Mouse (Mus musculus) urinary bladder, postnatal 4 days (tissue): ENCODE measurements around the gene Cttnbp2nl.

ENCODE experiments used
- DNase-seq, 2 experiments: peaks; one replicate each; pipeline ENCODE4 v3.0.0; 2021 to 2022; ENCODE audit warnings: low spot score in 2 of 2

Cttnbp2nl gene

DNA sequence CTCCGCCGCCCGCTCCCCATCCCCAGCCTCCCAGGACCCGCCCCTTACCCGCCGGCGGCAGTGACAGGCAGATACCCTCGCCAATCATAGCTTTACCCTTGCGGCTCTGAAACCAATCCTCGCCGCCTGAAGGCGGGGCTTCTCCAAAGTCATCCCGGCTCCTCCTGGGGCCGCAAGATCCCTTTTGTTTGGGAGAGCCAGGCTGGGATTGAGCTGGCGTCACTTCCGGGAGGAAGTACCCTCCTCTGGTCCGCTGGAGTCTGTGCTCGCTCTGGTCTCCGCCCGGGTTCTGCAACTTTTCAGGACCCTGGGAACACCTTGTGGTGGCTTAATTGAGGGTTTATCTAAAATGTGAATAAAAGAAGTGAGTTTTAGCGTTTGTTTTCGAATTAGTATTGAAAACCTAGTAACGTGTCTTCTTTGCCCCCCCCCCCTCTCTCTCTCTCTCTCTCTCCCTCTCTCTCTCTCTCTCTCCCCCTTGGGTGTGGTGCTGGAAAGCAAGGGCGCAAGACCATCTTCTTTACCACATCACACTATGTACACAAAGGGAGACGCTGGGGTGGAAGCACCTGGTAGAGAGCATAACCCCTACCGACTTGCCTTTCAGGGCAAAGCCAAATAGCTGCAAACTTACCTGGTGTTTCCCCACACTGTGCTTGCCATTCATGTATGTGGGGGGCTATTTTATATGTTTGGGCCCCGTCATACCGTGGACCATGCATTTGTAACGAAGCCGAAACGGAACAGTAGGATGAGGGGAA is at the start of gene Cttnbp2nl:
Cttnbp2nl (minus strand) TSS at position 210 of the 761 bp plus-strand sequence.
- peak; percentile 96 to 98 for DNase-seq

DNA sequence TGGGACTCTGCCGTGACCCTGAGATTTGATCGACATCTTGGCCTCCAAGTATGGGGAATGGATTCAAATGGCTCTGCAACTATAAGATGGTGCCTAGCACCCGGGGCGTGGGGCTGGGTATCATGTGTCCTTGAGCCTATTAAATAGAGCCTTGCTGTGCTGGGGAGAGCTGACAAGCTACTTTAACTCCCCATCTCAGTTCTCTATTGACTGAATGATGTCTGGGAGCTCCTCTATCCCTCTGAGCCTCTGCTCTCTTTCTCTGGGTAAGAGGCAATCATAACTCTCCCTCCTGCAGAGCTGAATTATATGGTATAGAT is 47.3 kb upstream of the Cttnbp2nl start:
- DNase-seq, result no peak

DNA sequence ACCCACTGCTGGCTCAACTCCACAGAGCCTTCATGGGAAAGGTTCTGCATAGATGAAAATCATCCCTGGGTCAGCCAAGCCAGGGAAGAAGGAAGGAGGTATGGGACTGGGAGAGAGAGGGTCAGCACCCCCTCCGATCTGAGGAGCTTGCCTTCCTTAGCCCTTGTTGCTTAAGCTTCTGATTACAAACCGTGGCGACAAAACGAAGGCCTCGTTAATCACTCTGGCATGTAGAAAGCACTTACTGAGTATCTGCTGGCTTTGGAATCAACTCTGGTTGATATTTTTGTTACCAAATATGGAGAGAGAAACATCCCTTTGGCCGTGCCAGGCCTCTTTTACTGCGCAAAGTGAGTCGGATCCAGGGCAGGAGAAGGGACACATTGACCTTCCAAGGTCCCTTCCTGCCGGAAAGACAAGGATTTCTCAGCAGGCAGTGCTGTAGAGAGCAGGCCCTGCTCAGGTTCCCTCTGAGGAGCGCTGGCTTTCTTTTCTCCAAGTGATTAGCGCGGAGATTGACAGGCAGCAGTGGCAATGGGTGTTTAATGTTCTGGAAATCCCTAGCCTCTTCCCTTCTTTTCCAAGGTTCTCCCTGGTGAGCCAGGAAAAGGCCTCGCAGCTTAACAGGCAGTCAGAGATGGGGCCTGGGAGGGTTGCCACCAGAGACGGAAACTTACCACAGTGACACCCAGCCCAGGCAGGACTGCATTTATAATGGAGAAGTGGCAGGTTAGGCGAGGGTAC is 46.8 kb upstream of the Cttnbp2nl start:
- DNase-seq, result no peak

DNA sequence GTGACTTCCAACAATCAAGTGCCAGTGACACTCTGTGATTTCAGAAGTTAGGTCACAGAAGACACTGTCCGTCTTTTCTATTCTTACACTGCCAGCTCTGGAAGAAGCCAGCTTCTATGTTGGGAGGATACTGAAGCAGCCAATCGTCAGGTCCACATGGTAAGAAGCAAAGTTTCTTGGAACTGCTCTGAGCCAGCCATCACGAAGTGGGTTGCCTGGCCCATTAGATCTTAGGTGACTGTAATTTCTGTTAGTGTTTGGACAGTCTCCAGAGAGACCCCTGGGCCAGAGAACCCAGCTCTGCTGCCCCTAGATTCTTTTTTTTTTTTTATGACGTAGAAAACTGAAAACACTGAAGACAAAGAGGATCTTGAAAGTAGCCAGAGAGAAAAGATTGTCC is 44.6 kb upstream of the Cttnbp2nl start:
- no peak for DNase-seq

DNA sequence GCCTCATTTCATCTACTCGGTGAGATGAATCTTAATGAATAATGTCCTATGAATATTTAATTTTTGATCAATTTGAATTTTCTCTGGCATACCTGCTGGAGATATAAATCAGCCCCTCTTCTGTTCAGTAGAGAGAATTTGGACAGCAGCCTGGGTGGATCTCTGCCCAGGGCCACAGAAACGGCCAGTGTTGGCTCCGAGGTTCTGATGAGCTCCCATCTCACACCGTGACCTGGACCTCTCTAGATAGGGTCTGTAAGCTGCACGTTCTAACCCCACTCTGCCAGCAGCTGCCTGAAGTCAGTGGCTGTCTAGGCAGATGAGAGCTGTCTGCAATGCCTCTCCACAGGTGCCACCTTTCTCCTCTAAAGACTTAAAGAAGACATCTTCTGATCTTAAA is 42.1 kb upstream of the Cttnbp2nl start:
- no peak for DNase-seq

DNA sequence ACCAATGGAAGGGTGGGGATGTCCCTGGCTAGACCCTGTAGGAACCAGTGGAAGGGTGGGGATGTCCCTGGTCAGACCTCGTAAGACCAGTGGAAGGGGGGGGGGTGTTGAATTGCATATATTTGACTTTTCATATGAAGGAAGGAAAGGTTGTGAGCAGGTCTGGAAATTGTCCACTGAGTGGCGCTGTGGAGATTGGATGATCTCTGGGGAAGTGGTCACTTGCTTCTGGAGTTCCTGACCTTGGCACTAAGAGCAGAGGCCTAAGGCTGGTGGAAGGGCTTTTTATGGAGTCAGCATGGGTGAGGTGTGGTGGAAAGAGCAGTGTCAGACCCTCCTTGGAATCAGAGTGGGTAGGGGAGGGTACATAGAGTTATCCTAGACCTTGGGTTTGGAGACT is 41.5 kb upstream of the Cttnbp2nl start:
- DNase-seq, result no peak

DNA sequence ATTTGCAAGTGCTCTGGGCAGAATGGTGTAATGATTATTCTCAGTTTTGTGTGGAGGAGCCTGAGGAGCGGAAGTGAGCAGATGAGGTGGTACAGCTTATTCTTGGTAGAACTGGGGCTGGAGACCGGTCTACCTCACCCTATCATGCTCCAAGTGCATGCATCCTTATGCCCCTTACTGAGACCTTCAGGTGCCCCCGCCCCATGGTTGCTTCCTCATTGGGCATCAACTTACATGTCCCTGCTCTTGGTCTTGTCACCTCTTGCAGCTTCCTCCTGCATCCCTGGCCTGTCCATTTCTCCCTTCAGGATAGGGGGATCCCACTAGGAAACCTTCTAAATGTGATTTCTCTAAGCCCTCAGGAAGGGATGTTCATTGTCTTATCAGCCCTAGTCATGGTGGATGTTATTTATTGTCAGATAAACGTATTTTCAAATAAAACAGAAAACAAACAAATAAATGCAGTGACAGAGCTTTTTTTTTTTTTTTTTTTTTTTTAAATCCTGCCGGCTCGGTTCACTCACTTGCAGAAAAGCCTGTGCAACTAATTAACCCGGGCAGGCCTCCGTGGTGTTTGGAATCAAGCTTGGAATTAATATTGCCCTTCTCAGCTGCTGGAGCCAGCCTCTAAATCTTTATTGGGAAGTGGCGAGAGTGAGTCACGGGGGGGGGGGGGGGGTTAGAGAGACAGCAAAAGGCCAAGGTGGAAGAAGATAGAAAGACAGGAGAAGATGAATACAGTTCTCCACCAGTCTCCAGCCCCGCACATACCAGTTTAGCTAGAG is 40.0 kb upstream of the Cttnbp2nl start:
- no peak for DNase-seq

DNA sequence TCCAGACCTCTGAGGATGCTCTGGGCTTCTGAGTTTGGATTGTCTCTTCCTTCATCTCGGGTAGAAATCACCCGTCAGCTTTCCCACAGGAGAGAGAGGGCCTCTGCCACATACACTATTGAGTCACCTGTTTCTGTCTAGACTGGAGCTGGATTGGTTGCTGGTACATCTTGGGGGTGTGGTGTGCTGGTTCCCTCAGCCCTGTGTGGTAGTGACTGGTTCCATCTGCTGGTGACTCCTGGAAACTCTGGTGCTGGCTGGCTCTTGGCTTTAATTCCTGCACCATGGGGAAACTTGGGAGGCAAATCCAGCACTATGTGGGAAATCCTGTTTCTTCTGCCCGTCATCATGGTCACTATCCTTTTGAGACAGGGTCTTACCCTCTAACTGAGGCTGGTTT is 38.0 kb upstream of the Cttnbp2nl start:
- DNase-seq, result no peak

DNA sequence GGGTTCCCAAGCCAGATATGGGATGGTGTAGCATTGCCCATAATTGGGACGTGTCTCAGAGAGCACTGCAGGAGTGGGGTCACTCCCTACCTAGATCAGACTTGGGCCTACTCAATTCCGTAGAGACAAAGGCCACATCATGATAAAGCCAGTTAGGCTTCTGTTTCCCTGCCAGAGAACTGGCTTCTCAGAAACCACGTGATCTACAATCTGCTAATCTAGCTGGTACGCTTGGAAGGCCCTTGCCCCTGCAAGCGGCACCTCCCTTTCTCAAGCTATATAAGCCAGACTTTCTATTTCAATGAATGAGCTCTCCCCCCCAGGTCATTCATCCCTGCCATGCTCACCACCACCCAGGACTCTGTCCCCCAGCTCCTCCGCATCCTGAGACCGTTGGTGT is 37.2 kb upstream of the Cttnbp2nl start:
- DNase-seq, result no peak

DNA sequence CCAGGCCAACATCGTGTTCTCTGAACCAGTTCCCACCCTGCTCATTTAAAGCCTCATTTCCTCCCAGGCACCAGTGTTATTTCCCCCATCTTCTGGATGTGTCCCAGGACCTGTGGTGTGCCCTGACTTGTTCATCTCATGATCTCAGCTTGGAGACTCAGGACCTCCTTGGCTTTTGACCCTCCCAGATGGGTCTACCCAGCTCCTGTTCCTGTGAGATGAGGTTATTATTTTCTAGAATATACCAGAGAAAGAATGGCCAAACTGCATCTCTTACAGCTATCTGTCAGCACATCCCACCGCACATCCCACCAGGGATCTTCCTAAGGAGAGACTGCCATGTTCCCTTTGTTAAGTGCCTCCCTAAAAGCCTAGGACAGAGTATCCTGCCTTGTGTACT is 35.7 kb upstream of the Cttnbp2nl start:
- no peak for DNase-seq

DNA sequence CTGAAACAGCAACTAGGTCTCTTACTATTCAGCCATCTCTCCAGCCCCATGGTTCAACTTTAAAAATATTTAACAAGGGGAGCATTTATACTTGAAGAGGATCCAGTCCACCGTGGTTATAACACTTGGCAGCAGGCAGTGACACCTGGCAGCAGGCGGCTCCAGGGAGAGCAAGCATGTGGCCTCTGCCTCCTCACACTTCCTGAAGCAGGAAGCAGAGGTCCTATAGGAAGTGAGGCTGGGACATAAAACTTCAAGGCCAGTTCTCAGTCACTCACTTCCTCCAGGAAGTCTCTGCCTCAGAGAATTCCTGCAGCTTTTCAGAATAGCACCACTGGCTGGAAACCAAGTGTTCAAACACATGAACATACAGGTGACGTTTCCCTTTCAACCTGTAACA is 34.4 kb upstream of the Cttnbp2nl start:
- no peak for DNase-seq

DNA sequence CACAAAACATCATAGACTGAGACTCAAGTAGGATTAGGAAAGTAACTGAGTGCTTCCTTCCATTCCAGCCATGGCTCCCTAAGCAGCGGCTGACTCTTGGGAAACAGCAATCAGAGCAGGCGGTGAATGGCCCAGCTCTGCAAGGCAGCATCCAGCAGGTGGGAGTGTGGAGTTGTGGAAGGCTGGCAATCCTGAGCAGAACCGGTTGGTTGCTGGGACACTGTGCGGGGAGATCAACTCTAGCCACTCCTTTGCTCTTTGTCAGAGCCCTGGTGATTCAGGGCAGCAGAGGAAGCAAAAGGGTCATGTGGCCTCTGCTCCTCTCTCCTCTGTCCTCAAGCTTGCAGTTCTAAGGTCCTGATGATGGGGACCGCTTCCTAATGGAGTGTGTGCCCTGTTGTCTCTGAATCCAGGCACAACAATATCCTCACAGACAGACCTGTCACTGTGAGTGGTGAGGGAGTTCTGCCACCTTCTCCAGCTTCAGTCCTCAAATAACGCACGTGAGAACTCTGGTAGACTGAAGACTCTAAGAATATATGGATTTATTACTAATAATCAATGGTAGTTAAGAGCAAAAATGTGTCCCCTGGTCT is 25.4 kb upstream of the Cttnbp2nl start:
- peak; percentile 74 to 83 for DNase-seq

DNA sequence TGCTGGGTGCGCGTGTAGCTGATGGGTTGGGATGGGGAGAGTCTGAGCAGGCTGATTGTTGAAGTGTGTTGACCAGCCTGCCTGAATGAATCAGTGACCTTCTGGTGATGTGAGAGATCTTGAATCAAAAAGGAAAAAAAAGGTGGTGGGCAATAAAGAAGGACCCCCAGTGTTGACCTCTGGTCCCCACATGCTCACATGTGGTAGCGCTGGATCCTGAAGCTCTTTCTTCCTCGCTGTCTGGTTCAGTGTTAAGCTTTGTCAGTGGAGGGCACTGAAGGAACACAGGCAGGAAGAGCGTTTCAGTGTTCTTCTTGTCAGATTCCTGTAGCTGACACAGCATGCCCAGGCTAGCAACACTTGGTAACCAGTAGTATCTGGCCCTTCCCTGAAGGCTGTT is 22.9 kb upstream of the Cttnbp2nl start:
- DNase-seq, result no peak

DNA sequence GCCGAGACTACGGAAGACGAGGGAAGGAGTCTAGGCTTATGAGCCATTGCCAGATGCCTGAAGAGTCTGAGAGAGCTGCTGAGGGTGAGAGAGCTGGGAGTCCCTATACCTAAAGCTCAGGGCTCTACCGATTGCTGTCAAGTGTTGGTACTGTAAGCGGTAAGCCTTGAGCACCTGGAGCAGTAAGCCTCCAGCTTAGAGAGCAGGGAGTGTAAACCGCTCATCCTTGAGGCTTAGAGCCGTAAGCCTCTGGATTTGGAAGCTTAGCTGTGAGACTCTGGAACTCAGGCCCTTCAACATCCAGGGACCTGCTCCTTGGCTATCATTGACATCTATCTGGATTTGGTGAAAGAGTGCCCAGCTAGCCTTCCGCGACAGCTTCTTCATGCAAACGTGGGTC is 19.6 kb upstream of the Cttnbp2nl start:
- no peak for DNase-seq

DNA sequence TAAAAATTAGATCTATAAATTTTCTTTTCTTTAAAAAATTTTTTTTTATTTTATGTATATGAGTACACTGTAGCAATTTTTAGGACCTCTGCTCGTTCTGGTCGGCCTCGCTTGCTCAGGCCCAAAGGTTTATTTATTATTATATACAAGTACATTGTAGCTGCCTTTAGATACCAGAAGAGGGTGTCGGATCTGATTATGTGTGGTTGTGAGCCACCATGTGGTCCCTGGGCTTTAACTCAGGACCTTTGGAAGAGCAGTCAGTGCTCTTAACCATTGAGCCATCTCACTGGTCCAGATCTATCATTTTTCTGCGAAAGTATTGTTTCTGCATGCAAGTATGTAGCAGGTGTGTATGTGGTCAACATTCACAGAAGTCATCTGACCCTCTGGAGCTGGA is 18.3 kb upstream of the Cttnbp2nl start:
- no peak for DNase-seq

DNA sequence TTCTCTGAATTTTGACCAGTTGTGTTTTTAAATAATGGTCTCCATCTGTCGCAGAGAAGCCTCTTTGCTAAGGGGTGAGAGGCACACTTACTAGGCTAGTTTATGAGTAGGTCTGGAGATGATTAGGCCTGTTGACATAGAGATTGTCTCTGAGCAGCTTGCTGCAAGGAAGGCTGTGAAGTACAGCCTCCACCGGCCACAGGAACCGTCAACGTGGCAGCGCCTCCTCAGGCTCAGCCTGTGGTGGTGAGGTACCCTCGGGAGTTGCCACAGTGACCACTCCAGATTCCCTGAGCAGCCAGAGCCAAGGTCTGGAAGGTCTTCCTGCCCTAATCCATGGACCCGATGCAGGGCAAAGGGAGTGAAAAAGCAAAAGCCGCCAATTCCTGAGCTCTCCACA is 17.6 kb upstream of the Cttnbp2nl start:
- no peak for DNase-seq

DNA sequence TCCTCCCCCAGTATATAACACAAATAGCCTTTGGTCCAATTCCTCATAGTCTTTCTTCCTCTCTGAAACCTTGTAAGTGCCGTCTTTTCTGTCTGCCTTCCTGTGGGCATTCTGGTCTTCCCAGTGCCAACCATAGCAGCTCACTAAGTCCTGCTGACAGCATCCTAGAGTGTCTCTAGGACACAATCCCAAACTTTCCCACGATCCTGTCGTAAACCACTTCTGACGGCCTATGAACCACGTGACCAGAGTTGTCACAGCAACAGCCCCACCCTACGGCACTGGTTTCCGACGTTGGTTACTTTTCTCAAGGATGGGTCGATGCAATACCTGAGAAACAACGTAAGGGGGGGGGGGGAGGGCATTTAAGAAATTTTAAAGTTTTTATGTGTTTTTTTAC is 13.6 kb upstream of the Cttnbp2nl start, which contains the start of gene 4930564D02Rik:
4930564D02Rik (plus strand) TSS at position 301 of the 400 bp plus-strand sequence.
- no peak for DNase-seq

DNA sequence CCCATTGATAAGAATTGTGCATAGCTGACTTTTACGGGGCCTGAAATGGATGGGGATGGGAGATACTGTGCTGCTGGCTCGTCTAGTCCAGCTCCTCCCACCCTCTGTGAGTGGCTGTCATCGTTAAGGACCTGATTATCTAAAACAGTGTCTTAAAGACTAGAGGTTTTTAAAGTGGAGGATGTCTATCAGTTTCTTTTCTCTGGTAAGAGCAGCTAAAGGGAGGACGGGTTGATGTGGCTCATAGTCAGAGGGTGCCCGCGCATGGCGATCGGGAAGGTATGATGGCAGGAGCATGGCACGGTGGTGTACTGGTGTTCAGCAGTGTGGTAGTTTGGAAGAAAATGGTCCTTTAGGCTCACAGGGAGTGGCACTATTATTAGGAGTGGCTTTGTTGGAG is 9.7 kb upstream of the Cttnbp2nl start:
- no peak for DNase-seq

DNA sequence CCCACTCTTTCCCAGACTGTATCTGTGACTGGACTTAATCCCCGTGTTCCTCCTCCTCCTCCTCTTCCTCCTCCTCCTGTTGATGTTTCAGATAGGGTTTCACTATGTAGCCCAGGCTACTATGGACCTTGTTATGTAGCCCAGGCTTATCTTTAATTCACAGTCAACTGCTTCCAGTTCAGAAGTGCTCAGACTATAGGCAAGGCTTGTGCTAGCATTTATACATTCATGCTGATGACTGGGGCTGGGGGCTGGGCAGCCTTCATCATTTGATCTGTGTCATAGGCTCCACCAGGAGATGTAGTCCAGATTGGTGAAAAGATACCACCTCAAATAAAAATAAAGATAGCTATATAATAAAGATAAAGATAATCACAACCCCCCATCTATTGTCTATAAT is 9.0 kb upstream of the Cttnbp2nl start:
- no peak for DNase-seq

DNA sequence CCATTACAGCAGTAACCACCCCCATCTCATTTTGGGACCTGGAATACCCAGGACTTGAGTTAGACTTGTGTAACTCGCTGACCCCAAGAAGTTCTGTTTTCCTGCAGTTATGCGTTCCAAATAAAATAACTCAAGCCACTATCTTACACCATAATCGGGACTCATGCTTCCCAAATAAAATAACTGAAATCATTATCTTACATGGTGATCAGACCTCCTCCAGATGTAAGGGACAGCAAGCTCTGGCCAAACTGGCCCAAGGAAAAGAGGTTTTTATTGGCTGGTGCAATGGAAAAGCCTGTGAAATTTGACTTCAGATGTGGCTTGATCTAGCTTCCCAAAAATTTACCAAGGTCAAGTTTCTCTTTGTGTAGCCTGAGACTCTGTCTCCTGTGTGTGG is 8.6 kb upstream of the Cttnbp2nl start:
- DNase-seq, result no peak

DNA sequence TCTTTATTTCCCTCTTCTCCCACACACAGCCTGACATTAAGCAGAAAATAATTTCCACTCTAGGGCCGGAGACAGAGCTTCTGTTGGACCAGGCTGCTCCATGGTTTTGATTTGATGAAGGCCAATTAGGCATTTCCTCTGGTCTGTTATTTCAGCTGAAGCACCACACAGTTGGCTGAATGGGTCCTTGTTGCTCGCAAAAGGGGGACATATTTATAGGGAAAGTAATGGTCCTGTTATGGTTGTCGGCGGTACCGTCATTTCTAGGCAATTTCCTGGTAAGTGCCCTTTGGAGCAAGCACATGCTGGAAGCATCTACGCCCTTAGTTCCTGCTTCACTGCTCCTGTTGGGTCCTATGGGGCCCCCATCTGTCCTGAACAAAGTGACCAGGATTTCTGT is 8.0 kb upstream of the Cttnbp2nl start:
- DNase-seq, result no peak

DNA sequence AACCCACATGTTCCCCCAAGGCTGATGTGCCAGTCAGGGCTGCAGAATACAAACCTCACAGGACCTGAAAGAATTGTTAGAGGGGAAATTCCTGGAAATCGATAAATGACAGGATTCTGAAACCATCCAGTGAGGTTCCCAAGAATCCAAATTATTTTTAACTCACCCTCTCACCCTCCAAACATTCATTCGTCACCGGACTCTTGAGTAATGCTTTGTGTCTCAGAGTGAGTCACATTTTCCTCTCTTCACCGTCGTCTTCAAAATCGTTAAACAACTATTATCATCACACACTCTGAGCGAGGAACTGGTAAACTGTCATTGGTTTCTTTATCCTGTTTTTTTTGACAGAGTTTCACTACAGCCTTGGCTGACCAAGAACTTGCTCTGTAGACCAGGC is 7.0 kb upstream of the Cttnbp2nl start:
- DNase-seq, result no peak
